Mouse (Mus musculus): ENCODE measurements around the gene 1700028P14Rik.

Gene 1700028P14Rik

GRCm38 (mm10) chr19:23594950-23595349, 57.7 kb downstream of the 1700028P14Rik start:
- no peak for DNase-seq

GRCm38 (mm10) chr19:23578606-23579355, 73.8 kb downstream of the 1700028P14Rik start:
- no peak for DNase-seq

- no peak for DNase-seq
Measured at GRCm38 (mm10) chr19:23576685-23577084, 75.9 kb downstream of the 1700028P14Rik start.

- DNase-seq, result no peak
Measured at GRCm38 (mm10) chr19:23563693-23564092, 88.9 kb downstream of the 1700028P14Rik start.

- DNase-seq, result no peak
Measured at GRCm38 (mm10) chr19:23562588-23562987, 90.0 kb downstream of the 1700028P14Rik start.

- no peak for DNase-seq
Measured at GRCm38 (mm10) chr19:23562061-23562460, 90.6 kb downstream of the 1700028P14Rik start.

- DNase-seq, result no peak
Measured at GRCm38 (mm10) chr19:23553450-23553849, 99.2 kb downstream of the 1700028P14Rik start.

GRCm38 (mm10) chr19:23545604-23546003, 107.0 kb downstream of the 1700028P14Rik start:
- no peak for DNase-seq

- DNase-seq, result no peak
Measured at GRCm38 (mm10) chr19:23543244-23544004, 109.2 kb downstream of the 1700028P14Rik start.

- no peak for DNase-seq
Measured at GRCm38 (mm10) chr19:23542759-23543158, 109.9 kb downstream of the 1700028P14Rik start.

- no peak for DNase-seq
Measured at GRCm38 (mm10) chr19:23535700-23536099, 116.9 kb downstream of the 1700028P14Rik start.

- no peak for DNase-seq
Measured at GRCm38 (mm10) chr19:23531899-23532298, 120.7 kb downstream of the 1700028P14Rik start.

GRCm38 (mm10) chr19:23523711-23524110, 128.9 kb downstream of the 1700028P14Rik start:
- peak; percentile 31 to 52 for DNase-seq

- DNase-seq, result no peak
Measured at GRCm38 (mm10) chr19:23521831-23522230, 130.8 kb downstream of the 1700028P14Rik start.

GRCm38 (mm10) chr19:23521071-23521470, 131.5 kb downstream of the 1700028P14Rik start:
- DNase-seq, result no peak

- DNase-seq, result no peak
Measured at GRCm38 (mm10) chr19:23520629-23521028, 132.0 kb downstream of the 1700028P14Rik start.

GRCm38 (mm10) chr19:23518477-23518876, 134.1 kb downstream of the 1700028P14Rik start:
- DNase-seq, result no peak

- no peak for DNase-seq
Measured at GRCm38 (mm10) chr19:23511303-23511702, 141.3 kb downstream of the 1700028P14Rik start.
